Mouse (Mus musculus): Measurements from ENCODE around the gene Lrmda. TPM values are rescaled to one million over a fixed set of nuclear protein-coding genes. Genes with fewer than 3 reads are reported as not detected.

Lrmda gene
- polyA plus RNA-seq, 1 experiment = not detected

DNA sequence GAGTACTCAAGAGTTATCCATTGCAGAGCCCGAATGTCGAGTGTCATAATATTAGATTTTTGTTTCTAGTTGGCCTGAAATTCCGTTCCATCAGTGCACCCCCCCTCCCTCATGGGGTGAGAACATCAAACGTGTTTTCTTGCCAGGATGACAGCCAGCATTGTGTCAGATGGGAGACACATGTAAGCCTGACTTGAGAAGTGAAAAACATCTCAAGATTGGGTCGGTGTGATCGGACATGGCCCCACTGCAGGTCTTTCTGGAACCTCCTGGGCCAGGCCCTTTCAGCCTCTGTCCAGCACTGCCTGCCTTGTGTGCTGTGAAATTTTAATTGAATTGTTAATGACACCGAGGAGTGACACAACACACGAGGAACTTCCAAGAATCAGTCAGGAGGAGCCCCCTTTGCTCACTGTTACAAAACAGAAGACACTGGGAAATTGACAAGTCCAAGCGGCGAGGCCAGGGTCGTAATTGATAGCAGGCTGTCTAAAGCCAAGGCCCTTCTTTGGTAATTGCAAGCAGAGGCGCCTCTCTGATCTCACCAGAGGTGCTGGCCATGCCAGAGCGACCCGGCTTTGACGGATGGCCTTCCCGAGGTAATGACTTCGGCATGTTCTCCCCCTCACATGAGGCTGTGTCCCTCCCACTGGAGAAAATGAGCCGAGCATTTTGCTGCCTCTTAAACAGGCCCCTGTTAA lies 95.3 kb downstream of the Lrmda start:
- no peaks in the 10 kb centered on the region for H3K36me3 ChIP-seq (ENCODE audit: control insufficient read depth, insufficient read depth, low read length)
- no peaks in the 10 kb centered on the region for H3K4me1 ChIP-seq (ENCODE audit: control insufficient read depth, insufficient read depth, insufficient read length, low read length)
- no peaks in the 10 kb centered on the region for H3K27me3 ChIP-seq (ENCODE audit: control insufficient read depth, insufficient read depth, low read length)
- H3K27ac ChIP-seq (ENCODE audit: insufficient read depth, low read depth, low read length) = no peak overlapping the region
- no peak overlapping the region for H3K4me3 ChIP-seq (ENCODE audit: low read depth, low read length)
- 81% methylated on average over 18 of the region's 18 CpGs for WGBS
- TF ChIP-seq POLR2A (IDR thresholded peaks at IDR 0.05; ENCODE audit: low read depth, low read length) (no peak), CTCF (IDR thresholded peaks at IDR 0.05; ENCODE audit: extremely low read depth, insufficient read length, insufficient replicate concordance, low read depth, low read length) (no peak)

DNA sequence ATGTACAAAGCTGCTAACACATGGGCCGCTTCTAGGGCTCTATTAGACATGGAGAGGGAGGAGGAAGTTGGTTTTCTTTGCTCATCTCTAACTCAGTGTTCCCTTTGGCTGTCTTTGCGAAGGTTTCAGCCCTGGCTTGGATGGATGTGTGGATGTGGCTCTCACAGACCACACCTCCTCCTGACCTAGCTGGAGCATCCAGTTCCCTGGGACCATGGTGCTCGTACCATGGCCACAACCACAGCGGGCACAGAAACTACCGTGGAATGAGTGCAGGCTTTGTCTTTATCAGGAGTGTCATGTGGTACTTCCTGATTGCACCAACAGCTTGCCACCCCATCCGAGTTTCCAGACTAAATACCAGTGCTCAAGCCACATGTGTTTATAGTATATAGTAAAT lies 98.6 kb downstream of the Lrmda start:
- H3K4me3 ChIP-seq (ENCODE audit: low read depth, low read length) = no peak overlapping the region
- H3K27me3 ChIP-seq (ENCODE audit: control insufficient read depth, insufficient read depth, low read length) = no peaks in the 10 kb centered on the region
- H3K36me3 ChIP-seq (ENCODE audit: control insufficient read depth, insufficient read depth, low read length) = no peaks in the 10 kb centered on the region
- TF ChIP-seq POLR2A (IDR thresholded peaks at IDR 0.05; ENCODE audit: low read depth, low read length) (no peak), CTCF (IDR thresholded peaks at IDR 0.05; ENCODE audit: extremely low read depth, insufficient read length, insufficient replicate concordance, low read depth, low read length) (no peak)
- H3K4me1 ChIP-seq (ENCODE audit: control insufficient read depth, insufficient read depth, insufficient read length, low read length) = no peaks in the 10 kb centered on the region
- WGBS = 61% methylated on average over 6 of the region's 6 CpGs
- H3K27ac ChIP-seq (ENCODE audit: insufficient read depth, low read depth, low read length) = no peak overlapping the region

DNA sequence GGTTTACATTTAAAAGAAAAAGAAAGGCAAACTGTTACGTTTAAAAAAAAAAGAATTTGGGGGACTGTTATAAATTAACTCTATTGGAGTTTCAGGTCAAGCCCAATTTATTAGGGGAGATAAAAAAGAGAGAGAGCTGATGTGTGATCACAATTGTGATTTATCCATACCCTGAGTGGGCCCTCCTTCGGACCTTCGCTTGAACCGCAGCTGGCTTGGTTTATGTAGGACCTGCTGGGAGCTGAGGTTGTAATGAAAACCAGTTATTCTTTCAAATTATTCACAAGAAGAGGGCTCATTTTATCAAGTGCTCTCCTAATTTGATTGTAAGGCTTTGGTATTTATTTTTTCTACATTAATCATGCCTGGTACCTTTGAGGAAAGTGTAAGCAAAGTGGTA lies 99.0 kb downstream of the Lrmda start:
- H3K27ac ChIP-seq (ENCODE audit: insufficient read depth, low read depth, low read length) = no peak overlapping the region
- no peaks in the 10 kb centered on the region for H3K27me3 ChIP-seq (ENCODE audit: control insufficient read depth, insufficient read depth, low read length)
- H3K4me1 ChIP-seq (ENCODE audit: control insufficient read depth, insufficient read depth, insufficient read length, low read length) = no peaks in the 10 kb centered on the region
- 88% methylated on average over 4 of the region's 4 CpGs for WGBS
- TF ChIP-seq CTCF (IDR thresholded peaks at IDR 0.05; ENCODE audit: extremely low read depth, insufficient read length, insufficient replicate concordance, low read depth, low read length) = no peak
- TF ChIP-seq POLR2A (IDR thresholded peaks at IDR 0.05; ENCODE audit: low read depth, low read length) = no peak
- no peak overlapping the region for H3K4me3 ChIP-seq (ENCODE audit: low read depth, low read length)
- no peaks in the 10 kb centered on the region for H3K36me3 ChIP-seq (ENCODE audit: control insufficient read depth, insufficient read depth, low read length)

DNA sequence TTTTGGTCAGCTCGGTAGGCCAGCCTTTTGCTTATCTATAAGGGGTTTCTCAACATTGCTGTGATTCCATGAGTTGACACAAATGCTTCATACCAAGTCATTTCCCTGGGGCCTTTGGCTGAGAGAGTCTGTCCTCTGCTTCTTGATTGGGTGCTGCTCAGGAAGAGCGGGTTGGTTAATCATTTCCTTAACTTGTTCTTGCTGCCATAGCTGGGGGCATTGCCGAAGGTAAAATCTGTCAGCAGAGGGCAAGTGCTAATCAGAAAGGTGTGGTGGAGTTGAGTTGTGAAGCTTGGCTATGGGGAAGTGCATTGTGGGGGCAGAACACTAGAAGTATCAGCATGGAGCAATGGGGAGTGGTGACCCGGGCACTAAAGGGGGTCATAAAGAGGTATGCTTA lies 106.8 kb downstream of the Lrmda start:
- no peaks in the 10 kb centered on the region for H3K36me3 ChIP-seq (ENCODE audit: control insufficient read depth, insufficient read depth, low read length)
- H3K4me1 ChIP-seq (ENCODE audit: control insufficient read depth, insufficient read depth, insufficient read length, low read length) = no peaks in the 10 kb centered on the region; the same call in 1 of the 2 replicates
- no peaks in the 10 kb centered on the region for H3K27me3 ChIP-seq (ENCODE audit: control insufficient read depth, insufficient read depth, low read length)
- no peak for TF ChIP-seq CTCF (IDR thresholded peaks at IDR 0.05; ENCODE audit: extremely low read depth, insufficient read length, insufficient replicate concordance, low read depth, low read length)
- no peak for TF ChIP-seq POLR2A (IDR thresholded peaks at IDR 0.05; ENCODE audit: low read depth, low read length)
- H3K27ac ChIP-seq (ENCODE audit: insufficient read depth, low read depth, low read length) = no peak overlapping the region
- no peak overlapping the region for H3K4me3 ChIP-seq (ENCODE audit: low read depth, low read length)
- WGBS = 32% methylated on average over 4 of the region's 4 CpGs

DNA sequence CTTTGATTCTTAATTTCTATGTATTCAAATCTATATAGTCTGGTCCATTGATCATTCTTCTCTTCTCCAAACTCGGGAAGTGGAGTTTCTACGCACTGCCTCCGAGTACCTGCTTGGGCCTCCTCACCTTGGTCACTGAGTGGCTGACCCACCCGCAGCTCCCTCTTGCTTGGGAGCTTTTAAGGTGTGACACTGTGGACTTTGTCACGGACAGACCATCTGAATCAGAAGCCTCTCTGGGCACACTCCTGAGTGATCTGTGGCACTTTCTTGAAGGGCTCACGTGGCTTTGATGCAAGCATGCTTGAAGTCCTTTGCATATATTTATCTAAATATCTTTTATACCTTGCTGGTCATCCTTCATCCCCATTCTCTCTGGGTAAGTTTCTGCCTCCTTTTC lies 107.3 kb downstream of the Lrmda start:
- WGBS = 45% methylated on average over 6 of the region's 6 CpGs
- TF ChIP-seq POLR2A (IDR thresholded peaks at IDR 0.05; ENCODE audit: low read depth, low read length) (no peak), CTCF (IDR thresholded peaks at IDR 0.05; ENCODE audit: extremely low read depth, insufficient read length, insufficient replicate concordance, low read depth, low read length) (no peak)
- Histone ChIP-seq H3K4me3 (ENCODE audit: low read depth, low read length) (no peak overlapping the region), H3K27me3 (ENCODE audit: control insufficient read depth, insufficient read depth, low read length) (no peaks in the 10 kb centered on the region), H3K4me1 (ENCODE audit: control insufficient read depth, insufficient read depth, insufficient read length, low read length) (no peaks in the 10 kb centered on the region; the same call in 1 of the 2 replicates), H3K27ac (ENCODE audit: insufficient read depth, low read depth, low read length) (no peak overlapping the region), H3K36me3 (ENCODE audit: control insufficient read depth, insufficient read depth, low read length) (no peaks in the 10 kb centered on the region)

DNA sequence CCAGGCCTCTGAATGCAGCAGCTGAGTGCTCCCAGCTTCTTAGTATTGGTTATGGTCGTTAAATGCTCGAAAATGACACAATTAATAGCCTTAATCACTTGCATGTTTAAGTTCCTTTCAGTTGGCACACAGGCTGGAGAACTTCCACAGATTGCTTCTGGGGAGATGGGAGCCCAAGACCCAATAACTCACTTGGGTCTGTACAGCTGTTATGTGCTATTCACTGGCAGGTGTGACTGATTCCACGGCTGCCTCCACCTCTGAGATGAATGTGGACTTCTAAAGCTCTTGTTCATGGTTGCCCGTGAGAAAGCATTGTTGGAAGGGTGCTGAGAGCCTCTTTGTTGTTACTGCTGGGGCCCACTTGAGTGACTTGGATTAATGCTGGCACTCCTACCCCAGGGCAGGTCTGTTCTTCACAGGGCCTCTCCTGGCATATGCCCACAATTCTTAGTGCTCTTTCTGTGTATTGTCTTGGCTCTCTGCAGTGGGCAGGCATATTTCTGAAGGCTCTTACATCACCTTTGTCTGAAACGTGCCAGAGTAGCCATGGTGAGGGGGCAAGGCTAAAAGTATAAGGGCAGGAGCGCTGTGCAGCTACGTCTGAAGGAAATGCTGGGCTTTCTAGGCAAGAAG lies 111.6 kb downstream of the Lrmda start:
- no peaks in the 10 kb centered on the region for H3K36me3 ChIP-seq (ENCODE audit: control insufficient read depth, insufficient read depth, low read length)
- no peaks in the 10 kb centered on the region; the same call in 1 of the 2 replicates for H3K4me1 ChIP-seq (ENCODE audit: control insufficient read depth, insufficient read depth, insufficient read length, low read length)
- H3K27ac ChIP-seq (ENCODE audit: insufficient read depth, low read depth, low read length) = no peak overlapping the region
- no peaks in the 10 kb centered on the region for H3K27me3 ChIP-seq (ENCODE audit: control insufficient read depth, insufficient read depth, low read length)
- TF ChIP-seq POLR2A (IDR thresholded peaks at IDR 0.05; ENCODE audit: low read depth, low read length) (no peak), CTCF (IDR thresholded peaks at IDR 0.05; ENCODE audit: extremely low read depth, insufficient read length, insufficient replicate concordance, low read depth, low read length) (no peak)
- no peak overlapping the region for H3K4me3 ChIP-seq (ENCODE audit: low read depth, low read length)
- WGBS = 79% methylated on average over 7 of the region's 7 CpGs

DNA sequence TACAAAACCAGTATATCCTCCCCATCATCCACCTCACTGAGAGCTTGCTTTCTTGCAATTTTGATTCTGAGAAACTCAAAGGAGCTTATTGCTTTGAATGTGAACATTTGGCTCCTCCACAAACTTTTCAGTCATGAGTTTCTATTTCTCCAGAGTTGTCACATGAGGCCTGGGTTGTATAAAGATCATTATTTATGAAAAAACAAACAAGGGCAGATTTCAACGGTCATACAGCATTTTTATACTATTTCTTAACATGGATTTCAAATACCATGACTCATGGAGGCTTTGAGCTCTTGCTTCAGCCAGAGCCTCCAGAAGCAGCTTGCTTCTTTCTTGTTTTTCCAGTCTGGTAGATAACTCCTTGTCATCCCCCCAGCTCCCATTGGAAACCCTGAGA lies 119.8 kb downstream of the Lrmda start:
- no peaks in the 10 kb centered on the region for H3K4me1 ChIP-seq (ENCODE audit: control insufficient read depth, insufficient read depth, insufficient read length, low read length)
- TF ChIP-seq POLR2A (IDR thresholded peaks at IDR 0.05; ENCODE audit: low read depth, low read length) (no peak), CTCF (IDR thresholded peaks at IDR 0.05; ENCODE audit: extremely low read depth, insufficient read length, insufficient replicate concordance, low read depth, low read length) (no peak)
- no peaks in the 10 kb centered on the region for H3K27me3 ChIP-seq (ENCODE audit: control insufficient read depth, insufficient read depth, low read length)
- WGBS = 47% methylated on average over 1 of the region's 1 CpGs
- no peak overlapping the region for H3K27ac ChIP-seq (ENCODE audit: insufficient read depth, low read depth, low read length)
- H3K36me3 ChIP-seq (ENCODE audit: control insufficient read depth, insufficient read depth, low read length) = no peaks in the 10 kb centered on the region
- H3K4me3 ChIP-seq (ENCODE audit: low read depth, low read length) = no peak overlapping the region
